Mouse (Mus musculus) layer of hippocampus, adult 9-10 months (tissue): ENCODE measurements around the gene Cphx3.
"Not testable (repeated sequence)": the region's sequence is repeated elsewhere in the genome, so short reads cannot be mapped to it uniquely, and the experiment has no call there.

ENCODE experiments used
- DNase-seq: peaks from one replicate; pipeline ENCODE4 v3.0.0; 2022; ENCODE audit warnings: low spot score

Cphx3 gene

GRCm38 (mm10) chr14:26081997-26082396, at the start of gene Cphx3:
Gene Cphx3, plus strand, starts transcription at chr14:26082297.
- DNase-seq = not testable (repeated sequence)

GRCm38 (mm10) chr14:26034364-26034763, 47.7 kb upstream of the Cphx3 start:
- DNase-seq = not testable (repeated sequence)

- DNase-seq = not testable (repeated sequence)
Observed at GRCm38 (mm10) chr14:26035439-26035838, 46.7 kb upstream of the Cphx3 start.

GRCm38 (mm10) chr14:26042611-26043010, 39.5 kb upstream of the Cphx3 start, which contains the start of gene Gm9780:
Gene Gm9780, minus strand, starts transcription at chr14:26042711.
- DNase-seq = not testable (repeated sequence)

- DNase-seq = not testable (repeated sequence)
Observed at GRCm38 (mm10) chr14:26045007-26045406, 37.1 kb upstream of the Cphx3 start.

GRCm38 (mm10) chr14:26047026-26047425, 35.1 kb upstream of the Cphx3 start:
- not testable (repeated sequence) for DNase-seq

- not testable (repeated sequence) for DNase-seq
Observed at GRCm38 (mm10) chr14:26048767-26049166, 33.3 kb upstream of the Cphx3 start.

- not testable (repeated sequence) for DNase-seq
Observed at GRCm38 (mm10) chr14:26058184-26058583, 23.9 kb upstream of the Cphx3 start.

- DNase-seq = not testable (repeated sequence)
Observed at GRCm38 (mm10) chr14:26059362-26059761, 22.7 kb upstream of the Cphx3 start.

- not testable (repeated sequence) for DNase-seq
Observed at GRCm38 (mm10) chr14:26066574-26067324, 15.3 kb upstream of the Cphx3 start.

GRCm38 (mm10) chr14:26067325-26067633, 14.8 kb upstream of the Cphx3 start, which contains the start of gene Tmem254c:
Gene Tmem254c, minus strand, starts transcription at chr14:26067355.
- DNase-seq = not testable (repeated sequence)

GRCm38 (mm10) chr14:26076620-26077390, 5.3 kb upstream of the Cphx3 start:
- not testable (repeated sequence) for DNase-seq

GRCm38 (mm10) chr14:26081216-26081615, 881 bp upstream of the Cphx3 start, which contains the start of gene Cphx2:
Gene Cphx2, plus strand, starts transcription at chr14:26081516.
- DNase-seq = not testable (repeated sequence)

GRCm38 (mm10) chr14:26097622-26098021, 15.5 kb downstream of the Cphx3 start:
- DNase-seq = not testable (repeated sequence)

- not testable (repeated sequence) for DNase-seq
Observed at GRCm38 (mm10) chr14:26118150-26118549, 36.1 kb downstream of the Cphx3 start, which contains the start of gene Duxbl2. Gene Duxbl2, plus strand, starts transcription at chr14:26118349.

- DNase-seq = not testable (repeated sequence)
Observed at GRCm38 (mm10) chr14:26118550-26119000, 36.5 kb downstream of the Cphx3 start.

GRCm38 (mm10) chr14:26119095-26119494, 37.0 kb downstream of the Cphx3 start:
- not testable (repeated sequence) for DNase-seq

- not testable (repeated sequence) for DNase-seq
Observed at GRCm38 (mm10) chr14:26147095-26147494, 65.0 kb downstream of the Cphx3 start.

- DNase-seq = not testable (repeated sequence)
Observed at GRCm38 (mm10) chr14:26156032-26156431, 73.9 kb downstream of the Cphx3 start.

- not testable (repeated sequence) for DNase-seq
Observed at GRCm38 (mm10) chr14:26161156-26161555, 79.1 kb downstream of the Cphx3 start.

- not testable (repeated sequence) for DNase-seq
Observed at GRCm38 (mm10) chr14:26162423-26162822, 80.3 kb downstream of the Cphx3 start.

- not testable (repeated sequence) for DNase-seq
Observed at GRCm38 (mm10) chr14:26165266-26165665, 83.2 kb downstream of the Cphx3 start.
